Mouse (Mus musculus): ENCODE measurements around the gene Lrrn2.

GRCm38 (mm10) chr1:132925270-132925669, 45.2 kb downstream of the Lrrn2 start:
- no peak for TF ChIP-seq CTCF (IDR thresholded peaks at IDR 0.05; ENCODE audit: control insufficient read depth, insufficient read depth, insufficient replicate concordance, low read depth, low read length)
- TF ChIP-seq POLR2A (IDR thresholded peaks at IDR 0.05; ENCODE audit: control insufficient read depth, low read depth, low read length) = no peak
